ENCODE assay signal across 24 mouse cellular contexts in genomic region chr9:30820806-30821375, GRCm38 (mm10).
A peak's percentile ranks its signal among the peaks of the same experiment; 100 is the strongest.
DNase-seq lines count a peak whose midpoint lies in the region; ATAC-seq and TF ChIP-seq lines count a peak whose summit lies in the region.
"Had no signal": no experiment of that assay in that cellular context is flagged by ENCODE, and none has a peak within 500 bp of the region (broad histone marks: within the 10 kb centered on the region; RNA-seq: fewer than 3 reads in every experiment).

No protein-coding gene starts in this region.

- no peaks in the 10 kb centered on the region for H3K9me3 ChIP-seq in heart, embryonic 12.5 days (replicated peaks)
- no peaks in the 10 kb centered on the region for H3K9me3 ChIP-seq in lung, embryonic 14.5 days (ENCODE audit: low read depth, low read length)
- no peaks in the 10 kb centered on the region for H3K9me3 ChIP-seq in hindbrain, embryonic 10.5 days
- H3K9me3 ChIP-seq: forebrain, embryonic 13.5 days; heart, embryonic 15.5 days; hindbrain, embryonic 13.5 days; limb, embryonic 15.5 days had no signal

- no peak overlapping the region for H3K4me2 ChIP-seq in heart, embryonic 12.5 days
- no peak overlapping the region for H3K4me2 ChIP-seq in lung, embryonic 14.5 days
- H3K4me2 ChIP-seq: forebrain, embryonic 13.5 days; heart, embryonic 15.5 days; hindbrain, embryonic 13.5 days; limb, embryonic 15.5 days had no signal

- H3K9ac ChIP-seq in heart, embryonic 12.5 days = no peak overlapping the region
- no peak overlapping the region for H3K9ac ChIP-seq in lung, embryonic 14.5 days
- H3K9ac ChIP-seq: forebrain, embryonic 13.5 days; heart, embryonic 15.5 days; hindbrain, embryonic 13.5 days; limb, embryonic 15.5 days had no signal

- no peaks in the 10 kb centered on the region for H3K4me1 ChIP-seq in heart, embryonic 12.5 days (replicated peaks)
- no peaks in the 10 kb centered on the region for H3K4me1 ChIP-seq in lung, embryonic 14.5 days (ENCODE audit: insufficient read depth)
- H3K4me1 ChIP-seq in hindbrain, embryonic 10.5 days (replicated peaks) = no peaks in the 10 kb centered on the region; the same call in 1 of the 2 replicates
- H3K4me1 ChIP-seq: forebrain, embryonic 13.5 days; heart, embryonic 15.5 days; hindbrain, embryonic 13.5 days had no signal

- H3K27ac ChIP-seq in heart, embryonic 12.5 days (ENCODE audit: poor library complexity, severe bottlenecking) = no peak overlapping the region
- no peak overlapping the region; the same call in 1 of the 2 replicates for H3K27ac ChIP-seq in lung, embryonic 14.5 days (ENCODE audit: low read depth)
- no peak overlapping the region for H3K27ac ChIP-seq in hindbrain, embryonic 10.5 days
- H3K27ac ChIP-seq: forebrain, embryonic 13.5 days; heart, embryonic 15.5 days; hindbrain, embryonic 13.5 days; layer of hippocampus, adult 2 months; limb, embryonic 15.5 days had no signal

- H3K36me3 ChIP-seq in heart, embryonic 12.5 days = no peaks in the 10 kb centered on the region
- no peaks in the 10 kb centered on the region for H3K36me3 ChIP-seq in lung, embryonic 14.5 days (ENCODE audit: insufficient read depth)
- H3K36me3 ChIP-seq in hindbrain, embryonic 10.5 days = no peaks in the 10 kb centered on the region
- H3K36me3 ChIP-seq: heart, embryonic 15.5 days; hindbrain, embryonic 13.5 days; limb, embryonic 15.5 days had no signal

- ATAC-seq in heart, embryonic 12.5 days (ENCODE audit: insufficient number of reproducible peaks, low FRiP score) = 0 out of 2 replicates have a peak, but pooled peaks have one; percentile 39
- ATAC-seq in lung, embryonic 14.5 days (ENCODE audit: insufficient read depth) = peak; percentile 79; the same call in 1 of the 2 replicates
- ATAC-seq: CD4-positive, CD25-positive, alpha-beta regulatory T cell, adult 4 months; forebrain, embryonic 13.5 days had no signal

- WGBS in heart, embryonic 12.5 days = 73% methylated on average over 2 of the region's 2 CpGs
- 60% methylated on average over 2 of the region's 2 CpGs for WGBS in lung, embryonic 14.5 days
- 26% methylated on average over 2 of the region's 2 CpGs for WGBS in large intestine, adult 2 months
- 81% methylated on average over 2 of the region's 2 CpGs for WGBS in hindbrain, embryonic 10.5 days

- intact Hi-C loops in heart, postnatal 10 days (cut with DNase I) = no loop called here

- no peaks in the 10 kb centered on the region for H3K27me3 ChIP-seq in heart, embryonic 12.5 days (replicated peaks)
- H3K27me3 ChIP-seq in lung, embryonic 14.5 days (ENCODE audit: insufficient read depth, low read length) = no peaks in the 10 kb centered on the region
- no peaks in the 10 kb centered on the region for H3K27me3 ChIP-seq in hindbrain, embryonic 10.5 days (ENCODE audit: insufficient read depth, poor library complexity, severe bottlenecking)
- H3K27me3 ChIP-seq: forebrain, embryonic 13.5 days; heart, embryonic 15.5 days; hindbrain, embryonic 13.5 days; limb, embryonic 15.5 days had no signal

- TF ChIP-seq CTCF in lung, embryonic 14.5 days (IDR thresholded peaks at IDR 0.05; ENCODE audit: low read depth) = no peak

- DNase-seq in heart, postnatal 10 days = no peak
- peak; percentile 82 for DNase-seq in lung, embryonic 14.5 days
- DNase-seq in lung, postnatal 10 days = no peak
- peak; percentile 9 for DNase-seq in 416B (ENCODE audit: low read depth)
- DNase-seq in large intestine, adult 2 months (ENCODE audit: low read depth, low spot score) = peak; percentile 46
- DNase-seq in hindbrain, embryonic 10.5 days (ENCODE audit: low spot score) = no peak
- no peak for DNase-seq in testis, postnatal 10 days (ENCODE audit: low spot score)
- DNase-seq: adrenal gland, postnatal 36 days; cerebellum, adult 2 months; cerebellum, postnatal 14 days; gastrocnemius, postnatal 14 days; heart, postnatal 36 days; kidney, postnatal 14 days; left cerebral cortex, postnatal 4 days; midbrain, embryonic 14.5 days; right cerebral cortex, postnatal 14 days; thymus, postnatal 14 days had no signal

- no peak overlapping the region for H3K4me3 ChIP-seq in heart, embryonic 12.5 days
- no peak overlapping the region for H3K4me3 ChIP-seq in lung, embryonic 14.5 days (ENCODE audit: low read depth, low read length)
- H3K4me3 ChIP-seq in hindbrain, embryonic 10.5 days = no peak overlapping the region
- H3K4me3 ChIP-seq: forebrain, embryonic 13.5 days; heart, embryonic 15.5 days; hindbrain, embryonic 13.5 days; layer of hippocampus, adult 2 months; limb, embryonic 15.5 days had no signal

Comparison
In these comparisons a context has a peak if more than half of its experiments do, and no peak if none do; other contexts are left out.
1. DNase-seq: peak in lung, embryonic 14.5 days (single experiment), 416B (single experiment) and large intestine, adult 2 months (single experiment); none in heart, postnatal 10 days (0 of 2), lung, postnatal 10 days (single experiment), hindbrain, embryonic 10.5 days (single experiment) and testis, postnatal 10 days (single experiment).